Comparison of ENCODE assay signal across 8 mouse cellular contexts in genomic region chr16:45810155-45810554, GRCm38 (mm10).
DNase-seq lines count a peak whose midpoint lies in the region; ATAC-seq lines count a peak whose summit lies in the region.
"Had no signal": no experiment of that assay in that cellular context is flagged by ENCODE, and none has a peak within 500 bp of the region (broad histone marks: within the 10 kb centered on the region; RNA-seq: fewer than 3 reads in every experiment).

No protein-coding gene starts in this region.

- peak overlapping the region; percentile 34 for H3K27ac ChIP-seq in embryonic facial prominence, embryonic 13.5 days
- H3K27ac ChIP-seq in intestine, embryonic 16.5 days (ENCODE audit: low read length): peak overlapping the region; percentile 53; the same call in 1 of the 2 replicates
- no peak overlapping the region for H3K27ac ChIP-seq in midbrain, embryonic 14.5 days (replicated peaks; ENCODE audit: low read depth, low read length)
- no peak overlapping the region for H3K27ac ChIP-seq in hindbrain, embryonic 16.5 days (ENCODE audit: low read depth, low read length)
- H3K27ac ChIP-seq: liver, embryonic 14.5 days had no signal

- ATAC-seq in embryonic facial prominence, embryonic 13.5 days (ENCODE audit: insufficient number of reproducible peaks, insufficient read depth, low FRiP score, low TSS enrichment, low read depth): no peak
- peak; percentile 99 for ATAC-seq in intestine, embryonic 16.5 days
- ATAC-seq in midbrain, embryonic 14.5 days (ENCODE audit: low FRiP score, low TSS enrichment): no peak
- no peak for ATAC-seq in megakaryocyte progenitor cell, adult 5-6 weeks (replicated peaks; ENCODE audit: poor library complexity)
- ATAC-seq in hindbrain, embryonic 16.5 days: no peak

- H3K4me3 ChIP-seq in embryonic facial prominence, embryonic 13.5 days: no peak overlapping the region
- no peak overlapping the region for H3K4me3 ChIP-seq in intestine, embryonic 16.5 days (ENCODE audit: low read length)
- H3K4me3 ChIP-seq in midbrain, embryonic 14.5 days (replicated peaks; ENCODE audit: low read depth, low read length): no peak overlapping the region
- no peak overlapping the region for H3K4me3 ChIP-seq in hindbrain, embryonic 16.5 days (ENCODE audit: low read length)

- no peaks in the 10 kb centered on the region for H3K9me3 ChIP-seq in embryonic facial prominence, embryonic 13.5 days
- no peaks in the 10 kb centered on the region for H3K9me3 ChIP-seq in intestine, embryonic 16.5 days (ENCODE audit: control insufficient read depth, low read length)
- no peaks in the 10 kb centered on the region for H3K9me3 ChIP-seq in midbrain, embryonic 14.5 days (ENCODE audit: control insufficient read depth, low read length)
- no peaks in the 10 kb centered on the region for H3K9me3 ChIP-seq in hindbrain, embryonic 16.5 days (ENCODE audit: control insufficient read depth, low read length)

- no peak overlapping the region for H3K9ac ChIP-seq in embryonic facial prominence, embryonic 13.5 days
- no peak overlapping the region for H3K9ac ChIP-seq in intestine, embryonic 16.5 days (ENCODE audit: low read depth, low read length)
- H3K9ac ChIP-seq in midbrain, embryonic 14.5 days (replicated peaks; ENCODE audit: low read length): no peak overlapping the region
- no peak overlapping the region for H3K9ac ChIP-seq in hindbrain, embryonic 16.5 days (ENCODE audit: low read depth, low read length)
- H3K9ac ChIP-seq: liver, embryonic 14.5 days had no signal

- H3K27me3 ChIP-seq in embryonic facial prominence, embryonic 13.5 days: no peaks in the 10 kb centered on the region
- no peaks in the 10 kb centered on the region for H3K27me3 ChIP-seq in intestine, embryonic 16.5 days (replicated peaks; ENCODE audit: control insufficient read depth, insufficient read depth, low read length)
- H3K27me3 ChIP-seq in midbrain, embryonic 14.5 days (ENCODE audit: control insufficient read depth, insufficient read depth, low read length): no peaks in the 10 kb centered on the region
- H3K27me3 ChIP-seq in hindbrain, embryonic 16.5 days (replicated peaks; ENCODE audit: control insufficient read depth, insufficient read depth, low read length): no peaks in the 10 kb centered on the region

- peaks cover 32% of the 10 kb centered on the region for H3K36me3 ChIP-seq in embryonic facial prominence, embryonic 13.5 days
- H3K36me3 ChIP-seq in intestine, embryonic 16.5 days (ENCODE audit: control insufficient read depth, insufficient read depth, low read length): 0 out of 2 replicates have a peak, but pooled peaks cover 6% of the 10 kb centered on the region
- H3K36me3 ChIP-seq in midbrain, embryonic 14.5 days (ENCODE audit: control insufficient read depth, insufficient read depth, low read length): peaks cover 7% of the 10 kb centered on the region; the same call in 1 of the 2 replicates
- H3K36me3 ChIP-seq in hindbrain, embryonic 16.5 days (ENCODE audit: control insufficient read depth, insufficient read depth, low read length): no peaks in the 10 kb centered on the region; the same call in 1 of the 2 replicates

- no peak overlapping the region for H3K4me2 ChIP-seq in embryonic facial prominence, embryonic 13.5 days
- H3K4me2 ChIP-seq in intestine, embryonic 16.5 days (ENCODE audit: low read depth, low read length): no peak overlapping the region
- H3K4me2 ChIP-seq in midbrain, embryonic 14.5 days (ENCODE audit: low read length): no peak overlapping the region
- H3K4me2 ChIP-seq in hindbrain, embryonic 16.5 days (ENCODE audit: low read length): no peak overlapping the region

- peaks cover 13% of the 10 kb centered on the region for H3K4me1 ChIP-seq in embryonic facial prominence, embryonic 13.5 days
- peaks cover 14% of the 10 kb centered on the region for H3K4me1 ChIP-seq in intestine, embryonic 16.5 days (ENCODE audit: control insufficient read depth, insufficient read depth, low read length)
- no peaks in the 10 kb centered on the region for H3K4me1 ChIP-seq in midbrain, embryonic 14.5 days (ENCODE audit: control insufficient read depth, insufficient read depth, low read length)
- H3K4me1 ChIP-seq in hindbrain, embryonic 16.5 days (ENCODE audit: control insufficient read depth, insufficient read depth, low read depth, low read length): no peaks in the 10 kb centered on the region

- 56% methylated on average over 2 of the region's 2 CpGs for WGBS in embryonic facial prominence, embryonic 13.5 days
- WGBS in intestine, embryonic 16.5 days: 27% methylated on average over 2 of the region's 2 CpGs
- WGBS in midbrain, embryonic 14.5 days: 77% methylated on average over 2 of the region's 2 CpGs
- 77% methylated on average over 2 of the region's 2 CpGs for WGBS in hindbrain, embryonic 16.5 days

- DNase-seq in adrenal gland, adult 8-10 months: peak; percentile 72
- peak; percentile 59 for DNase-seq in lung, postnatal 25 days (ENCODE audit: low spot score)
- DNase-seq in midbrain, embryonic 14.5 days: no peak

Comparison
In these comparisons a context has a peak if more than half of its experiments do, and no peak if none do; other contexts are left out.
1. H3K27ac ChIP-seq: peak in embryonic facial prominence, embryonic 13.5 days (single experiment) and intestine, embryonic 16.5 days (single experiment); none in midbrain, embryonic 14.5 days (single experiment) and hindbrain, embryonic 16.5 days (single experiment).